Mouse (Mus musculus) myocyte (in vitro differentiated cells): Measurements from ENCODE around the gene Psmb7. TPM values are rescaled to one million over a fixed set of nuclear protein-coding genes. Genes with fewer than 3 reads are reported as not detected.

Experiments used
- H3K27me3 ChIP-seq: one replicate; pipeline ENCODE4 v1.6.1; 2011; ENCODE audit not compliant: control insufficient read depth, insufficient read depth, insufficient read length
- H3K36me3 ChIP-seq: one replicate; pipeline ENCODE4 v1.6.1; 2011; ENCODE audit not compliant: control insufficient read depth, insufficient read depth
- H3K4me2 ChIP-seq: one replicate; pipeline ENCODE4 v1.6.1; 2011; ENCODE audit warnings: low read depth, control low read depth
- H3K4me3 ChIP-seq: one replicate; pipeline ENCODE4 v1.5.1; 2011; ENCODE audit warnings: mild to moderate bottlenecking, control low read depth, moderate library complexity
- H3K79me2 ChIP-seq: one replicate; pipeline ENCODE4 v1.6.1; 2011; ENCODE audit not compliant: control insufficient read depth, insufficient read depth
- H3ac ChIP-seq: one replicate; pipeline ENCODE4 v1.6.1; 2011; ENCODE audit not compliant: control insufficient read depth, insufficient read length
- CEBPB ChIP-seq: IDR thresholded peaks from 2 replicates; pipeline ENCODE4 v1.6.1; 2011; ENCODE audit warnings: mild to moderate bottlenecking, moderate library complexity; ENCODE audit not compliant: poor library complexity, insufficient read depth, severe bottlenecking
- E2F4 ChIP-seq: IDR thresholded peaks from one replicate; pipeline ENCODE4 v1.6.1; 2011; ENCODE audit warnings: mild to moderate bottlenecking, control low read depth, moderate library complexity; ENCODE audit not compliant: insufficient read depth
- MAX ChIP-seq: IDR thresholded peaks from one replicate; pipeline ENCODE4 v1.6.1; 2011; ENCODE audit warnings: low read depth, mild to moderate bottlenecking, control low read depth
- MYOD1 ChIP-seq, 3 experiments: IDR thresholded peaks; one replicate each; pipeline ENCODE4 v1.6.1; 2011; ENCODE audit warnings: control low read depth in 2 of 3, low read depth in 2 of 3, mild to moderate bottlenecking in 2 of 3, moderate library complexity in 1 of 3; ENCODE audit not compliant: insufficient read length in 2 of 3, control insufficient read depth in 1 of 3
- MYOG ChIP-seq, 3 experiments: IDR thresholded peaks; one replicate each; pipeline ENCODE4 v1.6.1; 2011; ENCODE audit warnings: control low read depth in 2 of 3, low read depth in 2 of 3, mild to moderate bottlenecking in 2 of 3; ENCODE audit not compliant: insufficient read length in 2 of 3, control insufficient read depth in 1 of 3, insufficient read depth in 1 of 3
- POLR2A ChIP-seq: IDR thresholded peaks from one replicate; pipeline ENCODE4 v1.6.1; 2011; ENCODE audit warnings: low read depth, mild to moderate bottlenecking, control low read depth, moderate library complexity; ENCODE audit not compliant: insufficient read length
- POLR2AphosphoS2 ChIP-seq: IDR thresholded peaks from one replicate; pipeline ENCODE4 v1.6.1; 2011; ENCODE audit warnings: low read depth, control low read depth; ENCODE audit not compliant: insufficient read length
- REST ChIP-seq: IDR thresholded peaks from one replicate; pipeline ENCODE4 v1.6.1; 2011; ENCODE audit warnings: mild to moderate bottlenecking, control low read depth, moderate library complexity; ENCODE audit not compliant: insufficient read depth, insufficient read length
- SRF ChIP-seq: IDR thresholded peaks from one replicate; pipeline ENCODE4 v1.6.1; 2011; ENCODE audit warnings: low read depth; ENCODE audit not compliant: control insufficient read depth, insufficient read length
- TCF12 ChIP-seq: IDR thresholded peaks from one replicate; pipeline ENCODE4 v1.6.1; 2011; ENCODE audit warnings: mild to moderate bottlenecking, control low read depth; ENCODE audit not compliant: poor library complexity, insufficient read depth, severe bottlenecking
- TCF3 ChIP-seq: IDR thresholded peaks from one replicate; pipeline ENCODE4 v1.6.1; 2011; ENCODE audit warnings: low read depth, control low read depth; ENCODE audit not compliant: insufficient read length
- USF1 ChIP-seq: IDR thresholded peaks from one replicate; pipeline ENCODE4 v1.6.1; 2011; ENCODE audit warnings: low read depth, mild to moderate bottlenecking, control low read depth, moderate library complexity
- polyA plus RNA-seq: library from polyadenylated mRNA; unstranded; fragments of >200 nt; fragmentation: generic; extraction: Trizol; gene quantifications from one replicate; pipeline ENCODE4 v1.2.1, GENCODE M21; 2012; ENCODE audit warnings: missing spikeins

Psmb7 gene
- polyA plus RNA-seq, 1 experiment = 411 TPM

DNA sequence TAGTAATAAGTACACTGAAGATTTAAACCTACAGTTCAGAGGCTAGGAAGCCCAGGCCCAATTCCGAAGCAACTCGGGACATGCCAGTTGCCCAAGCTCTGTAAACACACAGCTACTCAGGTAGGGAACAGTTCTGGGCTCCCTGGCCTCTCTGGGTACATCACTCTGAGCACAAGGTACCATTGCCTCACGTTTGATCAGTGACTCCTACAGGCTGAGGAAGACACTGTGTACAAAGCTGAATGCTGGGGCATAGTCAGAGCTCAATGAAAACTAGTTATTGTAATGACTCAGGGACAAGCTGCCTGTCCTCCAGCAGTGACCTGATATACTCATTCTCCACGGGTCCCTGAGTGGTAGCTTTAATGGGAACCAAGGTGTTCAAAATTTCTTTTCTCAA is 22.8 kb downstream of the Psmb7 start:
- TF ChIP-seq POLR2AphosphoS2 (no peak), TCF3 (no peak), CEBPB (no peak), MYOG (IDR thresholded peaks at IDR 0.05; ENCODE audit: control insufficient read depth in 1 of 3, insufficient read depth in 1 of 3, insufficient read length in 2 of 3, low read depth in 2 of 3) (no peak), REST (no peak), POLR2A (no peak), TCF12 (no peak), USF1 (no peak), MAX (no peak), MYOD1 (IDR thresholded peaks at IDR 0.05; ENCODE audit: control insufficient read depth in 1 of 3, insufficient read length in 2 of 3, low read depth in 2 of 3) (no peak), E2F4 (no peak), SRF (no peak)
- Histone ChIP-seq H3K4me3 (no peak overlapping the region), H3ac (no peak overlapping the region), H3K36me3 (peaks cover 16% of the 10 kb centered on the region), H3K79me2 (peaks cover 65% of the 10 kb centered on the region), H3K27me3 (no peaks in the 10 kb centered on the region), H3K4me2 (no peak overlapping the region)

DNA sequence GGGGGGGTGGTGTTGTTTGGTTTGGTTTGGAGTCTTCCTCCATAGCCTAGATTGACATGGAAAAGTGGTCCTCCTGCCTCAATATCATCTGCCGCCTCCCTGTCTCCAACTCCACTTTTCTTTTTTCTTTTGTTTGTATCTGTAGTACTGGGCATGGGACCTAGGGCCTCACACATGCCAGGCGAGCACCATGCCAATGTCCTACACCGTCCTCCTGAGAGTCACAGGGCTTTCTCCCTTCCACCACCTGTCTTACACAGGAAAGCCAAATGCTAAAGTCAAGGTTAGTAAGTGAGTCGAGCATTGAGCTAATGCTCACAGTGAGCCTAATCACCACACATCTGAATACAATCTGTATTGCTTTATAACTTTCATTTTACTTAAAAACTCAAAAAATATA is 24.1 kb downstream of the Psmb7 start:
- Histone ChIP-seq H3ac (no peak overlapping the region), H3K4me2 (no peak overlapping the region), H3K27me3 (no peaks in the 10 kb centered on the region), H3K36me3 (peaks cover 13% of the 10 kb centered on the region), H3K79me2 (peaks cover 56% of the 10 kb centered on the region), H3K4me3 (no peak overlapping the region)
- TF ChIP-seq REST (no peak), MYOG (IDR thresholded peaks at IDR 0.05; ENCODE audit: control insufficient read depth in 1 of 3, insufficient read depth in 1 of 3, insufficient read length in 2 of 3, low read depth in 2 of 3) (no peak), MAX (no peak), E2F4 (no peak), TCF12 (no peak), POLR2AphosphoS2 (no peak), TCF3 (no peak), USF1 (no peak), CEBPB (no peak), SRF (no peak), POLR2A (no peak), MYOD1 (IDR thresholded peaks at IDR 0.05; ENCODE audit: control insufficient read depth in 1 of 3, insufficient read length in 2 of 3, low read depth in 2 of 3) (no peak)

DNA sequence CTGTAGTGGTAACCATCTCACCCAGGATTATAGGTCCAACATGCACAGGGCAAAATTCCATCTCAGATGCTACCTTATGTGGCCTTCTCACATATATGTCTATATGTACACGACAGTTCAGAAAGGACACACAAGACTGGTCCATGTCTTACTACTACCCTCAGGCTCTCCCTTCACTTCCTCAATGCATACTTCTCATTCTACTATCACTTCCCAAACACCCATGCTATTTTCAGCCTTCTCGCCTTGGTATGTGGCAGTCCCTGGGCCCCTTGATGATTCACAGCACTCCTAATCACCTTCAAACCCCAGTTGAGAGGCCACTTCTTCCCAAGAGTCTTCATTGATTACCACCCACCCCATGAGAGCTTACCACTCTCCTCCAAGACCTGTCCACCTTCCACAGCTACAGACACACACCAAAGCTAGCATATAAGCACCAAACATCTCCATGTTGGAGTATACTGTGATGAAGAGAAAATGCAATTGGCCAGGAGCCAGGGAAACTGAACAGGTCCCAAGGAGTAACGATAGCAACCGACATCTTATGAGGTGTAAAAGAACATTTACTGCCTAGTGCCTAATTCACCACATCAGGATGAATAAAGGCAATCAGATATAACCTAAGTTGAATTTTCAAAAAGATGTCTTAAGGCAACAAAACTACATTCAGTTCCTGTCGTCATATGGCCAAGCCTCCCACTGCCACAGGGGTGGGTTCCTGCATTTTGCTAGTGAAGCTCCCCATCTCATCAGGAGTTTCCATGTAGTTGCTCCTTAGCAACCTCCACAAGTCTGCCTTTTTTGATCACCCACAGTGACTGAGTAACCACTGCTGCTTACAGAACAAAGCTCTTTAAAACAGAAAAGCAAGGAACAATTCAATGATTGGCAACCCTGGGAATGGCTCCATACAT is 26.7 kb downstream of the Psmb7 start:
- no peak for TF ChIP-seq MYOG (IDR thresholded peaks at IDR 0.05; ENCODE audit: control insufficient read depth in 1 of 3, insufficient read depth in 1 of 3, insufficient read length in 2 of 3, low read depth in 2 of 3)
- no peak for TF ChIP-seq CEBPB
- no peak for TF ChIP-seq SRF
- no peak for TF ChIP-seq MYOD1 (IDR thresholded peaks at IDR 0.05; ENCODE audit: control insufficient read depth in 1 of 3, insufficient read length in 2 of 3, low read depth in 2 of 3)
- TF ChIP-seq REST = no peak
- TF ChIP-seq E2F4 = no peak
- no peak for TF ChIP-seq TCF3
- no peak for TF ChIP-seq USF1
- TF ChIP-seq POLR2AphosphoS2 = no peak
- TF ChIP-seq MAX = no peak
- no peak for TF ChIP-seq TCF12
- no peak for TF ChIP-seq POLR2A
- no peak overlapping the region for H3ac ChIP-seq
- H3K4me3 ChIP-seq = no peak overlapping the region
- H3K4me2 ChIP-seq = no peak overlapping the region
- peaks cover 13% of the 10 kb centered on the region for H3K36me3 ChIP-seq
- no peaks in the 10 kb centered on the region for H3K27me3 ChIP-seq
- peaks cover 41% of the 10 kb centered on the region for H3K79me2 ChIP-seq

DNA sequence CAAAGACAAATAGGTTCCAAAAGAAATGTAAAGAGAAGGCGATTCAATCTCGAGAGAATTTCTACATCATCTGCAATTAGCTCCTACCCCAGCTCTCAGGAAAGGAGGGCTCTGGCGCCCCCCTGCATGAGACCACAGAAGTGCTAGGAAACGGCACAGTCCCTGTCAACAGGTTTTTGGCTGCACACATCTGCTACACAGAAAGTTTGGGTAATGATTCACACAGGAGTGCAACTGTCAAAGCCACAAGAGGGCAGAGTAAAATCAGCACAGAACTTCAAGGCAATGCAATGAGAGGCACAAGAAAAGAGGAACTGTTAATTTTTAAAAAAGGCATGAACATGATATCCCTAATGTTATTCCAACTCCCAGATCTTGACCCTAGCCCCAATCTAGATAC is 27.8 kb downstream of the Psmb7 start:
- peaks cover 18% of the 10 kb centered on the region for H3K36me3 ChIP-seq
- H3K27me3 ChIP-seq = no peaks in the 10 kb centered on the region

DNA sequence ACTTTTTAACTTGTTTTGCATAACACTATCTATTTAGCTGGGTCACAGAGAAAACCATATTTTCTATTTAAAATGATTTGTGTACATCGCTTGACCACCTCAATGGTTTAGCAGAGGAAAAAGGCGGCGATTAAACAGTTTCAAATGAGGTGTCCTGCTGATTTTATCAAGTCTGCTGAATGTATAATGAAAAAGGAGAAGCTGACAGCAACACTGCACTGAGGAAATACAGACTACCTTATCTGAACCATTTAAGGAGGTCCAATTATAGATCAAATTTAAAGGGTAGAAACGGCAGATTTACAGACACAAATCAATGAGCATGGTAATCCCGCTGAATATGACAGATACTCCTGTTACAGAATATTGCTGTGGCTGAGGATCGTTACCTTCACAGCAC is 29.4 kb downstream of the Psmb7 start:
- Histone ChIP-seq H3K4me2 (no peak overlapping the region), H3K4me3 (no peak overlapping the region), H3ac (no peak overlapping the region), H3K27me3 (no peaks in the 10 kb centered on the region), H3K36me3 (peaks cover 23% of the 10 kb centered on the region), H3K79me2 (peaks cover 32% of the 10 kb centered on the region)
- no peak for TF ChIP-seq CEBPB
- TF ChIP-seq POLR2AphosphoS2 = no peak
- TF ChIP-seq MYOG (IDR thresholded peaks at IDR 0.05; ENCODE audit: control insufficient read depth in 1 of 3, insufficient read depth in 1 of 3, insufficient read length in 2 of 3, low read depth in 2 of 3) = no peak
- no peak for TF ChIP-seq REST
- no peak for TF ChIP-seq TCF12
- TF ChIP-seq E2F4 = no peak
- no peak for TF ChIP-seq POLR2A
- no peak for TF ChIP-seq USF1
- TF ChIP-seq MYOD1 (IDR thresholded peaks at IDR 0.05; ENCODE audit: control insufficient read depth in 1 of 3, insufficient read length in 2 of 3, low read depth in 2 of 3) = no peak
- no peak for TF ChIP-seq TCF3
- TF ChIP-seq MAX = no peak
- TF ChIP-seq SRF = no peak

More for the DNA sequence above, 27.8 kb downstream of the Psmb7 start:
- TF ChIP-seq MYOD1 (IDR thresholded peaks at IDR 0.05; ENCODE audit: control insufficient read depth in 1 of 3, insufficient read length in 2 of 3, low read depth in 2 of 3) (peak in 1 of 3 experiments; percentile 4), TCF3 (no peak)
- Histone ChIP-seq H3ac (no peak overlapping the region), H3K4me3 (no peak overlapping the region), H3K79me2 (peaks cover 33% of the 10 kb centered on the region), H3K4me2 (no peak overlapping the region)
